Mouse (Mus musculus) heart, embryonic 16.5 days (tissue): ENCODE measurements around the gene Lypd6. TPM values are rescaled to one million over a fixed set of nuclear protein-coding genes. Genes with fewer than 3 reads are reported as not detected.

ENCODE experiments used
- ATAC-seq: fragments of 200-750 bp; cut with Nextera tagmentation; replicated peaks from 2 replicates; pipeline ENCODE4 v1.8.0; 2017; ENCODE audit warnings: moderate number of reproducible peaks; ENCODE audit not compliant: insufficient read depth, low FRiP score; ENCODE audit errors: extremely low read depth
- H3K27ac ChIP-seq: fragments of 300-500 bp; sonication (generic); 2 replicates; pipeline ENCODE4 v1.5.1; 2014; ENCODE audit warnings: mild to moderate bottlenecking, low read length, control low read depth, moderate library complexity
- H3K27me3 ChIP-seq: fragments of 300-500 bp; sonication (generic); 2 replicates; pipeline ENCODE4 v1.6.1; 2014; ENCODE audit warnings: low read length, mixed read lengths; ENCODE audit not compliant: control insufficient read depth, insufficient read depth
- H3K36me3 ChIP-seq: fragments of 300-500 bp; sonication (generic); 2 replicates; pipeline ENCODE4 v1.6.1; 2014; ENCODE audit not compliant: control insufficient read depth, insufficient read depth
- H3K4me1 ChIP-seq: fragments of 300-500 bp; sonication (generic); 2 replicates; pipeline ENCODE4 v1.6.1; 2014; ENCODE audit warnings: low read length, mixed read lengths; ENCODE audit not compliant: control insufficient read depth, insufficient read depth
- H3K4me2 ChIP-seq: fragments of 300-500 bp; sonication (generic); 2 replicates; pipeline ENCODE4 v1.6.1; 2014; ENCODE audit warnings: low read depth, mild to moderate bottlenecking, control low read depth, low read length
- H3K4me3 ChIP-seq: fragments of 300-500 bp; sonication (generic); 2 replicates; pipeline ENCODE4 v1.5.1; 2014; ENCODE audit warnings: mild to moderate bottlenecking, control low read depth, low read length
- H3K9ac ChIP-seq: fragments of 300-500 bp; sonication (generic); 2 replicates; pipeline ENCODE4 v1.6.1; 2014; ENCODE audit warnings: low read length, control low read depth
- H3K9me3 ChIP-seq: fragments of 300-500 bp; sonication (generic); replicated peaks from 2 replicates; pipeline ENCODE4 v1.6.1; 2016; ENCODE audit warnings: low read length; ENCODE audit not compliant: control insufficient read depth
- WGBS: fragments of 180-500 bp; shearing (Covaris S2); extraction: QIAGEN DNeasy Blood & Tissue Kit; methylation state at CpG from one replicate; pipeline ENCODE4 v1.1.7; 2014; 5-methylcytosine and 5-hydroxymethylcytosine counted together
- polyA plus RNA-seq: library from polyadenylated mRNA; unstranded; fragments of >200 nt; fragmentation: Nextera tagmentation; extraction: Ambion mirVana; gene quantifications from 2 replicates; pipeline ENCODE4 v1.2.1, GENCODE M21; 2015

Lypd6 gene
- polyA plus RNA-seq, 1 experiment from 2014 or later: 2.5 TPM

DNA sequence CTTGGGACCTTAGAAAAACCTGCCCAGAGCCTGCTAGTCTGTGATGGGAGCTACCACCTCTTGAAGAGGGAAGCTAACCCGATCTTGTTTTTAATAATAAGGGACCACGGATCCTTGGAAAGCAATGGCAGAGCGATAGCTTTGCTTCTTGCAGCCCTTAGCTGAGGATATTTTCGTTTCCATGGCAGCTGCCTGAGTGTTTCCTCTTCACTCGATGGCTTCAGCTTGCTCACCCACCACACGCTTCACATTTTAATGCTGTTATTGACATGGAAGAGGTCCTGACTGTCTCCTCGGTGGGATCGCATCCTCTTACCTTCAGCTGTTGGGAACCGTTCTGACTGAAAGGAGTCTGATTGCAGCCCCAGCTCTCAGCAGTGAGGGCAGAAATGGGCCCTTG, 54.6 kb downstream of the Lypd6 start:
- Histone ChIP-seq H3K9me3 (no peaks in the 10 kb centered on the region), H3K9ac (no peak overlapping the region), H3K27ac (no peak overlapping the region), H3K27me3 (no peaks in the 10 kb centered on the region), H3K4me3 (no peak overlapping the region), H3K4me2 (no peak overlapping the region), H3K4me1 (no peaks in the 10 kb centered on the region), H3K36me3 (no peaks in the 10 kb centered on the region)
- ATAC-seq: no peak
- 80% methylated on average over 9 of the region's 9 CpGs for WGBS

DNA sequence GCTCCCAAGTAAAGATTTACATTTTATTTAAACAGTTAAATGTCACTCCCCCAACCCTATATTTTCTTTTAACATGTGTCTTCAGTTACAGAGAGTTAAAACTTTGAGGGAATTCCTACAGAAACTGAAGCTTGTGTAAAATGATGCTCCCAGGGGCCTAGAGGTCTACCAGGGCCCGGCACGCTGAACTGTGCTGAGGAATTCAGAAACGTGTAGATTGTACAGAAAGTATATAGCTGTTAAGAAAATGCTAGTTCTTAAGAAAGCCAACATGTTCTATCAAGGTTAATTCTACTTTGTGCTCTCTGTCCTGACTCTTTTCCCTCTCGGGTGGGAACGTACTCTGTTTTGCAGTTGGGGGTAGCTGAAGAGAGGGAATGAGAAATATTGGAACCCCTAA, 57.1 kb downstream of the Lypd6 start:
- Histone ChIP-seq H3K27me3 (no peaks in the 10 kb centered on the region), H3K36me3 (no peaks in the 10 kb centered on the region), H3K9ac (no peak overlapping the region), H3K9me3 (no peaks in the 10 kb centered on the region), H3K4me3 (no peak overlapping the region), H3K4me2 (no peak overlapping the region), H3K4me1 (no peaks in the 10 kb centered on the region), H3K27ac (no peak overlapping the region)
- no peak for ATAC-seq
- WGBS: 84% methylated on average over 5 of the region's 5 CpGs

DNA sequence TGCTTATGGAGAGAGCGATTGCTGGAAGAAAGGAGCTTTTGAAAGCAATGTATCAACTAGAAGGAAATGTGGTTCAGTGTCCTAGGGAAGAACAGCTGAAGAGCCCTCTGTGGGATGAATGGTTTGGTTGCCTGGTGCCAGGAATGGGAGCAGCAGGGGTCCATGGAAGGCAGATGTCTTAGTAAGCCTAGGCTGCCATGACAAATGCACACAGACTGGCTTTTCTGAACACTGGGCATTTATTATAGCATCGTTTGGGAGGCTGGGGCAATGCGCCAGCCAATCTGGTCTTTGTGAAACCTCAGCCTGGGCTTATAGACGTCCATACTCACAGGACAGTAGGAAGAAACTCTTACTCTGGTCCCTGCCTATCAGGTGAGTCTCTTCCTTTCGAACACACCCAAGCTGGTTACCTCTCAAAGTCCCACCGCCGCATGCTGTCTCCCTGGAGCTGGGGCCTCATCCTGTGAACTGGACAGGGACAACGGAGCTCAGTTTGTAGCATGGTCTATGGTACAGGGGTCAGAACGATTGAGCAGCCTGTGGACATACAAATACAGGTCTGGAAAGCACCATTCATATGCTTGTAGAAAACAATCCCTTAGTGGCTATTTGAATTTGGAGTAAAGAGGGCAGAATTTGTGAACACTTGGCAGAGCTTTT, 61.4 kb downstream of the Lypd6 start:
- no peak for ATAC-seq
- Histone ChIP-seq H3K4me2 (no peak overlapping the region), H3K27ac (no peak overlapping the region), H3K4me3 (no peak overlapping the region), H3K36me3 (no peaks in the 10 kb centered on the region), H3K27me3 (no peaks in the 10 kb centered on the region), H3K9me3 (no peaks in the 10 kb centered on the region), H3K9ac (no peak overlapping the region), H3K4me1 (no peaks in the 10 kb centered on the region)
- 85% methylated on average over 9 of the region's 9 CpGs for WGBS

DNA sequence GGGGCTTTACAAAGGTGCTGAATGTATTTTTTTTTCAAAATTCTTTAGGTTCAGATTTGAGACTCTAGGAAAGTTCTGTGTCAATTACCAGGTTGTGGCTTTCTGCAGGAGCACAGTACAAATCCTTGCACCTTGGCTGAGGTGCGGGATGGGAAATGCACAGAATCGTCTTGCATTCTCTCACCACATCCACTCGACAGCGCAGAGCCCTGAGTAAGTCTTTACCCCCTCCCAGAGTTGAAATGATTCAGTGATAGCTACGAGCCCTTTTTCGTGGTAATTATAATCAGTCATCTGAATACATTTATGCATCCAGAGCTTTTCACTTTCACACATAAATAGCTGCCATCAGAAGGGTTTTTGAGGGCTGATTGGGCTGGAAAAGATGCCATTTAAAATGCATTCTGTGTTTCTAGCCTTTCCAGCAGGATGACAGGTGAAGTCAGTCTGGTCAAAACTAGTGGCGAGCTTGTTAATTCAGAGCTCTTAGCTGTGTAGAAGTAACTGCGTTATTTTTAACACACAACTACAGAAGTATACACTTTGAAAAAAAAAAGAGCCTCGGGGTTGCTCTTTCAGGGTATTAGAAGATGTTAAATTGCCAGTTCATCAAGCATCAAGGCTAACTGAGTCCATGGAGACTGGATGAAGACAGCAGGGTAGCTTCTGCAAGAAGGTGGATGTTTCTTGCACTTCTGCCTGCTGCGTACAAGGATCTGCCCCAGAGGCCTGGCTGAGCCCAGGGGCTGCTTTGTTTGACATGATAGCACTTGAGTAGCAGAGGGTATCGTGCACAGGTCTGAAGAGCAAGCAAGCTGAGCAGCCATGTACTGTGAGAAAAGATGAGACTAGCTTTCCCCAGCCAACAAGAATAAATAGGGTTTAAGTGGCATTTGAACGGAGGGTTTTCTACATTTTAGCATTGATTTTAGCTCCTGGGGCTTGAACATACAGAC, 62.4 kb downstream of the Lypd6 start:
- WGBS: 75% methylated on average over 12 of the region's 12 CpGs
- Histone ChIP-seq H3K4me2 (no peak overlapping the region), H3K27ac (no peak overlapping the region), H3K36me3 (no peaks in the 10 kb centered on the region), H3K9ac (no peak overlapping the region), H3K4me1 (no peaks in the 10 kb centered on the region), H3K4me3 (no peak overlapping the region), H3K27me3 (no peaks in the 10 kb centered on the region), H3K9me3 (no peaks in the 10 kb centered on the region)
- ATAC-seq: no peak

DNA sequence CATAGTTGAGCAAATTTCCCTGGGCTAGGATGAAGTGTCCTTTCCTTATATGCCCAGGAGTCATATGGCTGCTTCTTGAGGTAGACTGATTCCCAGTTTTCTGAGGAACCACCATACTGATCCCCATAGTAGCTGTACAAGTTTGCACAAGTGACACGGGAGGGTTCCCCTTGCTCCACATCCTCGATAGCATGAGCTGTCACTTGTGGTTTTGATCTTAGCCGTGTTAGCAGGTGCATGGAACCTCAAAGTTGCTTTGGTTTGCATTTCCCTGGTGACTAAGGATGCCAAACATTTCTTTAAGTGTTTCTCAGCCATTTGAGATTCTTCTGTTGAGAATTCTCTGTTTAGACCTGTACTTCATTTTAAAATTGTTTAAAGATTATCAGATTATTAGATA, 64.4 kb downstream of the Lypd6 start:
- Histone ChIP-seq H3K36me3 (no peaks in the 10 kb centered on the region), H3K9ac (no peak overlapping the region), H3K4me2 (no peak overlapping the region), H3K9me3 (no peaks in the 10 kb centered on the region), H3K4me1 (no peaks in the 10 kb centered on the region), H3K27me3 (no peaks in the 10 kb centered on the region), H3K27ac (no peak overlapping the region), H3K4me3 (no peak overlapping the region)
- ATAC-seq: no peak
- 70% methylated on average over 3 of the region's 3 CpGs for WGBS

DNA sequence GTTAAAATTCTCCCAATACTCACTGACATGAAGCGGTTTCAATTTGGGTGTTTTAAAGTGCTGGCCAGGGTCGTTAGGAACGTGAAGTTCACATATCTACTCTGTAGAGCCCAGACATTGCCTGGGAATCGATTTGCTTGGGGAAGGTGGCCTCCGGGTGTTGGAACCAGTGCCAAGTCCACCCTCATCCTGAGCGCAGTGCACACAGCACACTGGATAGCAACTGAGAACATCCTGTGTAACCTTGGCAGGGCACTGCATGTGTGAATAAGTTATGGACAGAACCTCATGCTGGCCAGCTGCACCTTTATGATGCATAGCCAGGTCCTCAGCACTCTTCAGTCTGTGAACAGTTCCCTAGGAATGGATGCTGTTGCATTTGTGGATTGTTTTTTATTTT, 77.4 kb downstream of the Lypd6 start:
- H3K36me3 ChIP-seq: no peaks in the 10 kb centered on the region
- no peaks in the 10 kb centered on the region; the same call in 1 of the 2 replicates for H3K4me1 ChIP-seq
- no peak overlapping the region for H3K9ac ChIP-seq
- no peak for ATAC-seq
- H3K27me3 ChIP-seq: no peaks in the 10 kb centered on the region
- H3K4me2 ChIP-seq: no peak overlapping the region
- no peak overlapping the region for H3K27ac ChIP-seq
- WGBS: 62% methylated on average over 6 of the region's 6 CpGs
- H3K4me3 ChIP-seq: no peak overlapping the region
- no peaks in the 10 kb centered on the region for H3K9me3 ChIP-seq

DNA sequence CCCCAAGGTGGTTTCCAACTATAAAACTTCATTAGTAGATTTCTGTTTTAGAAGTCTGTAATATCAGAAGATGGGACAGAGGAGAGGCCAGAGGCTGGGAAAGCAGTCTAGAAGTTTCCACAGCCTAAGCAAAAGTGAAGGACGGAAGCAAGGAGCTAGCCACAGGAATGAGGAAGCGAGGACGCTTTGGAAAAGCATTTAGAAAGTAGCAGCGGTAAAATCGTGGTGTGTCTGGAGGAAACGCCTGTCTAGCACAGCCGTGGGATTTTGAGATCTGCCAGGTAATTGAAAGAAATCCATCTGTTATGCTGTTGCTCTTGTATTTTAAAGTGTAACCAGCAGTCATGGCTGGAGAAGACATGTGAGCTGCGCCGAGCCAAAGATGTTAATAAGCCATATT, 81.1 kb downstream of the Lypd6 start:
- no peak for ATAC-seq
- no peak overlapping the region for H3K27ac ChIP-seq
- no peaks in the 10 kb centered on the region; the same call in 1 of the 2 replicates for H3K4me1 ChIP-seq
- H3K4me3 ChIP-seq: no peak overlapping the region
- no peaks in the 10 kb centered on the region for H3K27me3 ChIP-seq
- H3K9me3 ChIP-seq: no peaks in the 10 kb centered on the region
- H3K9ac ChIP-seq: no peak overlapping the region
- H3K4me2 ChIP-seq: no peak overlapping the region
- no peaks in the 10 kb centered on the region for H3K36me3 ChIP-seq
- WGBS: 59% methylated on average over 9 of the region's 9 CpGs

DNA sequence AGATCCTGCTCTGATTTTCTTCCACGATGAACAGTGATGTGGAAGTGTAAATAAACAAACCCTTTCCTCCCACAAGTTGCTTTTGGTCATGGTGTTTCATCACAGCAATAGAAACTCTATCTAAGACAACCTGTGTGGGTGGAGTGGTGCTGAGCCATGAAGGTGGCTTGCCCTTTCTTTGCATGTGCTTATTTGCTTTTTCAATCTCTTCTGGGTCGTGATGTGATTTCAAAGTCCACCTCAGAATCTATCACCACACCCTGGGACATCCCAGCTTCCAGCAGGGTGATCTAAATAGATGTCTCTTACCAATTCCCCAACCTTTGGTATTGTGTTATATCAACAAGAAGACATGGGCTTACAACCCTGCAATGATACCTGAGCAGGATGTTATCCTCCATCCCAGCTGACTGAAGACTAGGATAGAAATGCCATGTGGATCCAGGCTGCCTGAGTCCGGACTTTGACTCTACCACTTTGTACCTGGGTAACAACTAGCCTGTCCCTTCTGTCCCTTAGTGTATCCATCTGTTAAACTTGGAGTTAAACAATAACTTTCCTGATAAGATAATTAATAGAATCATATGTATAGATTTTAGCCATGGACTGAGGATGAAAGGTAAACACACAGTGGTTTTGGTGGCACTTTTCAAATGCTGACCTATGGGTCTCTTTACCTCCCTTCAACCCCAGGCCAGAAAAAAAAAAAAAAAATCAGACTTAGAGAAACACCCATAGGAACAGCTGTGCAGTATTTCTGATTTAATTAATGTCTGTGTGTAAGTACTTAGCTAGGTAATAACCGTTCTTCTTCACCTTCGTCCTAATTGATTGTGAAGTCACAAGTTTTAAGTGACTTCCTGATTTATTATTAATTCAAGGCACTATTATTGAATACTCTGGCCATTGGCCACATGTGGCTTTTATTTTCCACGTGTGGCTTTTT, 83.3 kb downstream of the Lypd6 start:
- Histone ChIP-seq H3K9ac (no peak overlapping the region), H3K4me2 (no peak overlapping the region), H3K27me3 (no peaks in the 10 kb centered on the region), H3K9me3 (no peaks in the 10 kb centered on the region), H3K4me3 (no peak overlapping the region), H3K36me3 (no peaks in the 10 kb centered on the region), H3K4me1 (no peaks in the 10 kb centered on the region; the same call in 1 of the 2 replicates), H3K27ac (no peak overlapping the region)
- WGBS: 72% methylated on average over 6 of the region's 6 CpGs
- ATAC-seq: no peak
